Mouse (Mus musculus) urinary bladder, postnatal 14 days (tissue): Measurements from ENCODE around the gene Galnt2.

Experiments used
- DNase-seq: peaks from one replicate; pipeline ENCODE4 v3.0.0; 2021; ENCODE audit warnings: low spot score

Gene Galnt2

DNA sequence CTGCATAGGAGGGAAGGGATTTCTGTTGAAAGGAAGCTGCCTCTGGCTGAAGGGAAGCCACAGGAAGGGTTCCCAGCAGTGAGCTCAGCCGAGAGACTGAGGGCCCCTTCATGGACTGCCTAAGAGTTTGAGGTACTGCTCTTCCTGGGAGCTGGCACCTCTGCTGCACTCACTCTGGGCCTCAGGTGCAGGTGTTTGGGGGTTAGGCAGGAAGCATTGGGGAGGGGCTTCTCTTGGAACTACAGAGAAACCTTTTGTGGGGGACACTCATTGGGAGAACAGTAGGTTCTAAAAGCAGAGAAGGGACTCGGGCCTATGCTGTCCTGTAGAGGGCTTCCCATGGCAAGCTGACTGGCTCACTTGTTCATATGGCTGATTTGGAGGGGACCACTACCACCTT lies 3.3 kb downstream of the Galnt2 start:
- DNase-seq: no peak

DNA sequence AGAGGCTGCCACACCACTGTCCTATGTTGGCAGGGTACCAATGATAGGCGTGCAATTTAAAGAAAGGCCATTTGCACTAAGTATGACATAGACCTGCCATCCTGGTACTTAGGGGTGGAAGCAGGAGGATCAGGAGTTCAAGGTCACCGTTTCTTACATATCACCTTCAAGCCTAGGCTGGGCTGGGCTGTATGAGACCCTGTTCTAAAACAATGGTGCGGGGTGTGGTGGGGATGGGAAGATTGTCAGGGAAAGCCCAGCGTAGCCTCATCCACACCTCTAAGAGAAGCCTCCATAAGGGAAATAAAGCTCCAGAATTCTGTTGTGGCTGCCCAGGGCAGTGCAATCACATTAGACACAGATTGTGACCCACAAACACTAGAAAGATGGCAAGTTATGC lies 4.3 kb downstream of the Galnt2 start:
- DNase-seq: no peak

DNA sequence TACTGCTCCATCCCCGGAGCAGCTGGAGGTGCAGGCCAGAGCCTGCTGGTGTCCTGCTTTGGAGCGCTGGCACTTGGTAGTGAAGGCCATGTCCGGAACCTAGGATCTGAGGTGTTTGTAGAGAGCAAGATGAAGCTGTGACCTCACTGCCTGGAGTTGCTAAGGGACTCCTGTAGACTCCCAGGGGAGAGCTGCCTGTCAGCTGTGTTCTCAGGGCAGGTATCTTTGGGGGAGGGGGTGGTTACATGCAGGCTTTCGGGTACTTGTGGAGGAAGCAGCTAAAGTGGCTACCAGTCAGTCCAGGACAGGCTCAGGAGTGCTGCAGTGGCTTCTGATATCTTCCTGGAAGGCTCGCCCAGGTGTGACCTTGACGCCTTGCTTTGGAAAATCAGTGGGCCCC lies 8.2 kb downstream of the Galnt2 start:
- DNase-seq: no peak

DNA sequence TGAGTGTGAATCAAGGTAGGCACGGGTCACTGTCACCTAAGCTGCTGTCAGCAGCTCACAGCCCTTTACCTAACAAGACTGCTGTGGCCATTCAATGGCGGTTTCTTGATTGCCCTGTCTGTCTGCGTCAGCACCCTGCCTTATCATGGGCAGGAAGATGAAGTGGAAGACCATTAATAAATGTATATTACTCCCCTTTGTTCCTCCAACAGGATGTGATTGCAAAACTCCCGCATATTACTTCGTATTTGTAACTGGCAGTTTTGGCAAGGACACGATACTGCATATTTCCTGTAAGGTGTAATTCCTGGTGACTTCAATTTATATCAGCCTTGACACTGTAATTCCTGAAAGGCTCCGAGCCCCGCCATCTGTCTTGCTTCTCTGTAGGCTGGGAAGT lies 9.7 kb downstream of the Galnt2 start:
- DNase-seq: no peak

DNA sequence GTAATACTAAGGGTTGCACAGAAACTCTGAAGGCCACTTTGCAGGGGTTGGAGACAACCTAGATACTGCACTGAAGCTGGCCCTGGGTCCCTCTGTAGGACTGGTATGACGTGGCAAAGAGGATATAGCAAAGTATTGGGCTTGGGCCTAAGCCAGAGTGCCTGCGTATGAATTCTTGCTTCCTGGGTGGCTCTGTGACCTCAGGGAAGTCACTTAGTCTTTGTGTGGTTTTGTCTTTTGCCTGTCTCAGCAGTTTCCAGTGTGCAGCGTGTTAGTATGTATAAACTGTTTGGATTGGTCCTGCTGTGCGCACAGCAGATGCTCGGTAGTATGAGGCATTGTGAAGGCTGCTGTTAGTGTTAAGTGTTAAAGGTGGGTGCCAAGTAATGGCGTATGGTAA lies 11.0 kb downstream of the Galnt2 start:
- DNase-seq: no peak

DNA sequence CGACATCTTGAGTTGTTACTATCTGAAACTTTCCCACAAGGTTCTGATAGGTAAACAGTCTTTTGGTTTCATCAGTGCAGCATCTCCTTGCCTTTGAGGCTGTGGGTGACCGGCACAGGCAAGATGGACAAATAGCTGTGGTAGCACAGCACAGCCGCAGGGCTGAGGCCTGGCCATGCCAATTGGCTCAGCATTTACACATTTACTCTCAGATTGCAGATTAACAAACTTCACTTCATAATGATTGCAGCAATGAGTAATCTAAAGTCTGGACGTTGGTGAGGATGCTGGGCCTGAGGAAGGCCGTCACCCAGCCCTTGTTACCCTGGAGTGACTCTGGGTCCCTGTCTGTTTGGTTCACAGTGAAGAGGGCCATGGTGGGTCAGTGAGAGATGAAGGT lies 11.7 kb downstream of the Galnt2 start:
- no peak for DNase-seq

DNA sequence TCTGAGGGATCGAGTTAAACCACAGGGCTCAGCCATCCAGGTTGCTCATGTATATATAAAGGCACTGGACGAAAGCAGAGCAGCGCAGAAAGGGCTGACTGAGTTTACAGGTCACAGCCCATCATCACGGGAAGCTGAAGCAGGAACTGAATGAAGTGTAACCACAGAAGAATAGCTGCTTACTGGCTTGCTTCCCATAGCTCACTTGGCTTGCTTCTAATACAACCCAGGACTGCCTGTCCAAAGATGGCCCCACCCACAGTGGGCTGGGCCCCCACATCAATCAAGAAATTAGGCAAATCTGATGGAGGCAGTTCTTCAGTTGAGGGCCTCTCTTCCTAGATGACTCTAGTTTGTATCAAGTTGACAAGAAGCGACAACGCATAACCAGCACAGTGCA lies 16.4 kb downstream of the Galnt2 start:
- no peak for DNase-seq

DNA sequence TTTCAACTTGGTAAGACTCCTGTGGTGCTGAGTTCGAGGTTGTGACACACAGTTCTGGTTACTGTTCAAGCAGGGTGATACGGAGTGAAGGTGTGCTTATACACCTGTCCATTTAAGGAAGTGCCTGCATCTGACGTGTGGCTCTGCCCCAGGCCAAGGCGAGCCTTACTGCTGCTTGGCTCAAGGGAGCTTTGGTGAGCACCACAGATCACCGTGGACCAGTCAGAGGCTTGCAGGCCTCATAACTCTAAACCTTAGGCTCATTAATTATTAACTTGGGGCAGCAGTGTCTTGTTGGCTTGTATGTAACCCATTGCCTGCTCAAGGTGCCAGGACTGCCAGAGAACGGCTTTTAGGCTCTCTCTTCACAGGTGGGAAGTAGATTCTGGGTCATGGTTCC lies 17.5 kb downstream of the Galnt2 start:
- no peak for DNase-seq

DNA sequence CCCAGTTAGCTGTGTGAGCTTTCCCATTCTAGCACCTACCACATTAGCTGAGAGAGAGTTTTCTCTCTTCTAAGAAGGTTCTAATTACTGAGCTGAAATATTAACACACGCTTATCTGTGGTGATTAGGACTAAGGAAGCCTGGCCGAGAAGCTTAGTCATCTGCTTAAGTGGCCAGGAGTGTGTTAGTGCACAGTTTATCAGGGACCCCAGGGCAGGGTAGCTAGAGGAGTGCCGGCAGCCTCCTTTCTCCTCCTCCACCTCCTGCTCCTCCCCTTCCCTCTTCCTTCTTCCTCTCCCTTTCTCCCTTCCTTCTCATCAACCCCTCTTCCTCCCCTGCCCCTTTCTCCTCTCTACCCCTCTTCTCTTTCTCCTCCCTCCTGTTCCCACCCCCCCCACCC lies 19.1 kb downstream of the Galnt2 start:
- DNase-seq: no peak

DNA sequence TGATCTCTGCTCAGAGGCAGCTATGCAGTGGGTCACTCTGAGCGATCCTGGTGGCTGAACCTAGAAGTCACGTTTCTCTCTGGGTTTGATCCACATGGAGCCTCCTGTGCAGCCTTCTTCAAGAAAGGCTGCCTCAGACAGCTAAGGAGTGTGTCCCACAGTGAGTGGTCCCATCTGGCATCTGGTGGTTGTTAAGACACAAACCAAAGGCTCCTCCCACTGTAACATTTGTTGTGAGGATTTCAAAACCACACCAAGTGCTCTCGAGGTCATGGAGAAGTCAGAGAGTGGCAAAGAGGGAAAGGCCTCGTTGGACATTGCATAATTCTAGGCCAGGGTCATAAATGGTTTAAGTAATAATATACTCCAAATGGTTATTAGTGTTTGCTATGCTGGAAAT lies 19.6 kb downstream of the Galnt2 start:
- DNase-seq: no peak

DNA sequence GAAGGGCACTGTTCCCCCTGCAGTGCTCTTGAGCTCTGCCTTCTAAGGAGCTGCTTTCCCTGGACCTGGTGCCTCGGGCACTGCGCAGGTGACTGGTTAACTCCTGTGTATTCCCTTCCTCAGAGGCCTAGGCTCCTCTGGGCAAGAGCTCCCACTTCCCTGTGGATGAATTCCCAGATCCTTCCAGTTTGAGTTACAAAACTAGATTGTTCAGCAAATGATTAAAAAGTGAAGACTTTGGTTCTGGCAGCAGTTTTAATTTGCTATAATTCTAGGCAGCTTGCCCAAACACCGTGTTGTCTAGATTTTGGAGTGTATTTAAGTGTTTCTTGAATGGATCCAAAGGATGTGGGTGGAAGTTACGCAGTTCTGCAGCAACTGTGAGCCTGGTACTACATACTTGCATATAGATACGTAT lies 21.4 kb downstream of the Galnt2 start:
- no peak for DNase-seq

DNA sequence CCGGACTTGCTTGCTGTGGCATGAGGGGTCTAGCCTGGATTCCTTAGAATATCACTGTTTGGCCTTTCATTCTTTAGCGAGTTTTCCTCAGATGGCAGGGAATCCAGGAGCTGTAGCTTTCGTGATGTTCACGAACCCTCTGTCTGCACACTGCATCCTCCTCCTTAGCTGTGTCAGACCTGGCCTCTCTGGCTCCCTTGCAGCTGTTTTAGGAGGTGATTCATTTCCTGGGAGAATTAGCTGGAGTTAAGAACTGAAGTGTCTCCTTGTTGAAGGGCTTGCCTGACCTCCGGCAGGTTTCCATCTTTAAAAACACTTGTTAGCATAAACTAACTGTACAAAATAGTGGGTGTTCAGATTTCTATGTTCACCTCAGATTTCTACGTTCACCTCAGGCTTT lies 22.7 kb downstream of the Galnt2 start:
- no peak for DNase-seq

DNA sequence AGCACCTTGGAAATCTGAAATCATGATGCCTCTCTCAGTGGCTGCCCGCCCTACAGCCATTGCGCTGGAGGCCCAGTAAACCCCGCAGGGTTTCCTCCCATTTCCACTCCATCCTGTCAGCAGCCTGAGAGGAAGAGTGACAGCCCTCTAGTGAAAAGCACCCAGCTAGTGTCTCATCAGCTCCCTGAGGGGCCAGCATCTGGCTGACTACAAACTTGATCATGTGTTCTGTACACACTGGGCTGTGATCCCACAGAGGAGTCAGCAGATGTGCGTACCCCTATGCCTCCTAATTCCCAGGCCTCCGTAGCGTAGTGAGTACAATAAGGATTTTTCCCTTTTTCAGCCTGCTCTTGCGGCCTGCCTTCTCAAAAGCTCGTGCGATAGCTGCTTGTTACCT lies 25.6 kb downstream of the Galnt2 start:
- no peak for DNase-seq

DNA sequence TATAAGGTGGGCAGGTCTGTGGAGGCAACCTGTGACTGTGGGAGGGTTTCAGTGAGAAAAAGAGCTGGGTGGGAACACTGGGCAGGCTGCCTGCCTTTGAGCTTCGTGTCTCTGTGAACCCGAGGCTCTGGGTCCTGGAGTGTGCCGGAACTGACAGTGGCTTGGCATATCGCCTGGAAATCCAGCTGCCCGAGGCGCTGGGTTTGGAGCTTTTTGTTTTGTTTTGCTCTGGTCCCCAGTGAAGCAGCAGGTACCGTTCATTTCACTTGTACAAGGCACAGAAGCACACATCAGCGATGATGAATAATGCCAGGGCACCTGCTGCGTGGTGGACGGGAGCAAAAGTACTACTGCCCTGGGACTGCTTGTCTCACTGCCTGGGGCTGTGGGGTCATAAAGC lies 26.2 kb downstream of the Galnt2 start:
- peak; percentile 75 for DNase-seq

DNA sequence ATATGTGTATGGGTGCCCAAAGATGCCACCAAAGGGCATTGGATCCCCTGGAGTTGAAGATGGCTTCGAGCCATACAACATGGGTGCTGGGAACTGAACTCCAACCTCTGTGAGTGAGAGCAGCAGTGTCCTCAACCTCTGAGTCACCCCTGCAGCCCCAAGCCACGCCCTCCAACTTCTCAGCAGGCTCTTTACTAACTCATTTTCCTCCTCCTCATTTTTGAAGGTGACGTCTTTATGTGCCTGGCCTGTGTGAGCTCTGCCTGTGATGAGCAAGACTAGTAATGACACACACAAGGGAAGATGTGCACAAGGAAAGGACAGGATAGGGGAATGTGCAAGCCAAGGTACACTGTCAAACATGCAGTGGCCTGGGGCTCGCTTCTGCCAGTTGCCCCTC lies 28.0 kb downstream of the Galnt2 start:
- no peak for DNase-seq

DNA sequence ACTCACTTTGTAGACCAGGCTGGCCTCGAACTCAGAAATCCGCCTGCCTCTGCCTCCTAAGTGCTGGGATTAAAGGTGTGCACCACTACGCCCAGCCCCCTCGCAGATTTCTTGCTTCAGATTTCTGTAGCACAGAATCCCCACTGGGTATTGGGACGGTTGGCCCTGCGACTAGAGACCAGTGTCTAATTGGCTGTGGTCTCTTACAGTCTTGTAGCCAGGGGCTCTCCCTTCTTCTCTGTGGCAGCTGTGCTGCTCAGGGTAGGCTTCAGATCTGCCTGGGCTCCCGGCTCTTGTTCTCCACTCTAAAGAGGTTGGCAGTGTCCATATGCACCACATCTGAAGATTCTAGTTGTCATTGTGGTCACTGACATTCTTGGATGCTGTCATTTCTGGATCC lies 28.7 kb downstream of the Galnt2 start:
- no peak for DNase-seq

DNA sequence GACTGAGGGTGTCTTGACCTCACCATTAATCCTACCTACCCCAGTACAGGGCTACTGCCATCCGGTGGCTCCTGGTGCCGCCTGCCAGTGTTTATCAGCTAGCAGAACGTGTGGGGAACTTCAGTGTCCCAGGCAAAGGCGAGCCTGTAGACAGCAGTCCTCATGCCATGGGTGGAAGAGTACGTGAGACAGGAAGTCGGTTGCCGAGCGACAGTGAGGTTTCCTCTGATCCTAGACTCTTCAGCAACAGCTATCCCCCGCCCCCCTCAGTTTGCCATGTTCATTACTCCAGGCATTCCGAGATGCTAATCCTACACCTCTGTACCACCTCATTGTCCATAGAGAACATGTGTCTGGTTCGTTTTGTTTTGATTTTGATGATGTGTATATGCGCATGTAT lies 29.2 kb downstream of the Galnt2 start:
- DNase-seq: no peak

DNA sequence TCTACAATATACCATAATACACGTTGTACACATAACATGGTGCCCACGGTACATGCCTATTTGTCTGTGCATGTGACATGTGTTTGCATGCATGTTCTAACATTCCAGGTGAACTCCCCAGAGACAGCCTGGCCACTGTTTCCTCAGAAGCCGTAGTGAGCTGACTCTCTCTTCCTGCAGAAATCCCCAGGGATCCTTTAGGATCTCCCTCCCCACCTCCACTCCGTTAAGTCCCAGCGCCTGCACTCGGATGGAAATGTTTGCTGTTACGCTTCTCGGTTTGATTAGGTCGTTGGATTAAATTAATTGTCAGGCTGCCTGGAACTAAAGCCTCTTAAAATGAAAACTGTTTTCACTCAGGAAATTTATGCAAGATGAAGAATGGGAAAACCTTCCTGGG lies 31.9 kb downstream of the Galnt2 start:
- DNase-seq: no peak

DNA sequence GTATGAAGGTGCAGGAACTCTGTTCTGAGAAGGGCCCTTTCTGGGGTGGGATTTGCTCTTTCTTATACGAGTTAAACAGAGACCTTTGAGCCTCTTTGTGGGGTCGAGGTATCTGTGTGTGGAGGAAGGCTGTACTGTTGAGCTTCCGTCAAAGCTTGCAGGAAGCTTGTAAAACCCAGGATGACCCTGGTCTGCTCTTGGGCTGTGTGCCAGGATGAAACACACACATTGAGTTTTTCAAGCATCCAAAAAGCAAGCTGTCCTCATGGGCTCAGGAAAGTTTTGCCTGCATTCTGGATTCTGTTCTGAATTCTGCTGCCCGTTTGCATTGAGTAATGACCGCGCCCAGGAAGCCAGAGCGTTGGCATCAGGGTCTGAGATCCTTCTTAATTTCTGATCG lies 32.8 kb downstream of the Galnt2 start:
- peak; percentile 57 for DNase-seq

DNA sequence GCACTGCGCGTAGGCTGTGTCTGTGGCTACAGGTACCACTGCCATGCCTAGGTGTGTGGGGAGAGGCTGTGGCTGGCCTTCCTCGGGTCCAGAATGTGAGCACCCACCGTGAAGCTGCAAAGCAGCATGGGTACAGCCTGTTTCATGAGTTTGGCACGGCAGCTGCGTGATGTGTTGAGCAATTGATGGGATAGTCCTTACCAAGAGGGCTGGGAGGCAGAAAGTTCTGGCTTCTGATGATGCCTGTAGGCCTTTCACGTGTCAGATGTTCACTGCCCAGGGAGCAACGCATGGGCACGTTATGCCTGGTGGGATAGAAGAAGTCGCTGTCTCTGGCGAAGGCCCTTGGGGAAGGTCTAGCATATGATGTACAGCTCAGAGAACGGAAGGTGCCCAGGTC lies 33.5 kb downstream of the Galnt2 start:
- no peak for DNase-seq

DNA sequence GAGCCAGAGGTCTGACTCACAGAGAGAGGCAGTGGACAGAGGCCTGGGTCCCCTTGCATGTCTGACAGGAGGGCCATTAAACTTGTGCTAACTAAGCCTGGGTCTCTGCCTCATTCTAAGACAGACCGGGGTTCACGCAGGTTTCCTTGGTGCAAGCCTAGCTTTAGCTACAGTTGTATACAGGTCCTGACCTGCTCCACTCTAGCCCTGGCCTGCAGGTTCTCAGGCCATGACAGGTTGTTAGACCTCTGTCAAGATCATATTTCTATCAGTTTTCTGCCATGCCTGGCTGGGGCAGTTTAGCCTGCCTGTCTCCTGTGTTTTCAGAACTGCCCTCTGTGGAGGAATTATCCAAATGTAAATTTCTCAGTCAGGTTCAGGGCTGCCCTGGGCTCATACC lies 33.9 kb downstream of the Galnt2 start:
- peak; percentile 71 for DNase-seq

DNA sequence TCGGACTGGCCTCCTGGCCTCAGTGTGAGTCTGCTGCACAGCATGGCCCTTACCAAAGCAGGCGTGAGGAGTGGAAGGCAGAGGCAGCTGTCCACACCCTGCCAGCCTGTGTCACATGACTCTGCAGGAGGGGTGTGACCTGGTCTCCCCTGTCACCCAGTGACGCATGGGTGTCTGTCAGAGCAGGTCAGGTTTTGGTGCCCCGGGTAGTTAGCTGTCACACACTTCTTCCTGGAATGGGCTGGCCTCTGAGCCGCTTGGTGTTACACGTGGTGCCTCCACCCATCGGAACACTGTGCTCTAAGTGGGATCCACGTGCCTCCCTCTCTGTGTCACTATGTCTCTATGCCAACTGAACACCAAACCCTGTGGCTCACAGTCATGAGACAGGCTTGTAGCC lies 34.6 kb downstream of the Galnt2 start:
- peak; percentile 60 for DNase-seq

DNA sequence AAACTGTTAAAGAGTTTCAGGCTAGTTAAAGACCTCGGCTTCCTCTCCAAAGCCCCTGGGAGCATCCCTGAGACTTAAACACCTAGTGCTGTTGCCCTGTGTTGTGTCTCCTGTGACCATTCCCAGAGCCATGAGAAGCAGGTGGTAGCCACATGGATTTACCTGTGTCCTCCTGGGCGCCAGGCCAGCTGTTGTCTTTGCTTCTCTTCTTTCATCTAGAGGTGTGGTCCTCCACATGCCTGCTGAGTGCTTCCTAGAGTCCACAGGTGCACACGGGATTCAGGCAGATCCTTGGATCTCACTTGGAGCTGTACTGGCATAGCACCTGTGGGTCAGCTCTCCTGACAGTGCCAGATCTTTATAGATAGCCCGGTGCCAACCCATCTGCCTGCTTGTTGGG lies 36.0 kb downstream of the Galnt2 start:
- no peak for DNase-seq

DNA sequence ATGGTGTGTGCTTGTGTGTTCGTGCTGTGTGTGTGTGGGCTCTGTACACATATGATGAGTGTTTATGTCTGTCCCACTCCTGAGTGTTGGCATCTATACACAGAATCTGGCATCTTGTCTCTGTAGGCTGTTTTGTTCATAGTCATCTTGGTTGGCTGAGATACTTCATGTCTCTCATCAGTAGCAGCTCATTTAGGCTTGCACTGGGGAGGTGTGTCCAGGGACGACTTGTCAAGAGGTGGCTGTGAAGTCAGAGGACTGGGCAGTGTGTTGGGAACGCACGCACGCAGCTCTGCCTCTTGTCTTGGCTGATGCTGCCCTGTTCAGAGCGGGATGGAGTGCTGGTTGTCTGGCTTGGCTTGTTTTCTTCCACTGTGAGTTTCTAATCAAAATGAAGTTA lies 39.3 kb downstream of the Galnt2 start:
- DNase-seq: no peak

DNA sequence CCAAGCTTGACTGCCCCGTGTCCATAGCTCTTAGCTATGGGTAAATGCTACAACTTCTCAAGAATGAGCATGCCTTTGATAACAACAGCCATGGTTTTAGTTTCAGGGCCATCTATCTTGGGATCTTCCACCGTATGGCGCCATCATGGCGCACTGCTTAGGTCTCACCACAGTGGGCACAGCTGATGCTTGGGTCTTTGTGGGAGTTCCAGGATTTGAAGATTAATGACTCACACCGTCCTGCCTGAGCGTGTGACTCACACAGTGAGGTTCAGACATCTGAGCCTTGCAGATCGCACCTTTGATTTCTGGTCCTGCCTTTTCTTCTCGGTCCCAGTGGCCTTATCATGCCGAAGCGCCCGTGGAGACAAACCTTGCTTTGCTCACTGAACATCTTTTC lies 39.7 kb downstream of the Galnt2 start:
- no peak for DNase-seq
